Mouse (Mus musculus): ENCODE data around the gene Ttc12. TPM values are rescaled to one million over a fixed set of nuclear protein-coding genes. Genes with fewer than 3 reads are reported as not detected.
A peak's percentile ranks its signal among the peaks of the same experiment; 100 is the strongest.

Ttc12 gene
- polyA plus RNA-seq, 1 experiment from 2014 or later = 2.5 TPM

DNA sequence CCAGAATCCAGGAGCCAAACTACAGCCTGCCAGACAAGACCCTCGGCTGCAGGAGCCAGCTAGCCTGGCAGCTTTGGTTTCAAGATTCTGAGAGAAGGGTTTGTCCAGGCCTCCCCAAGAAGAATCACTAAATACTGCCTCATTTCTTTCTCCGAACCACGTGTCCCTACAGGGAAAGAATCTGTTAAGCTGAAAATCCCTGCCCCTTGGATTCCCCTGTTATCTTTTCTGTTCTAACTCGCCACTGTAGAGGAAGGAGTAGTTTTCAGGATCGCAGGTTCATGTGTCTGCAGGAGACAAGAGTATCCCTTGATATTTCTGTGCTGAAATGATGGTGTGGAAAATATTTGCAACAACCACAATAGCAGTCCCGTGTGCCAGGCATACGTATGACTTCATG, 2.2 kb upstream of the Ttc12 start:
- Histone ChIP-seq H3K9ac (no peak overlapping the region), H3K9me3 (no peaks in the 10 kb centered on the region), H3K4me2 (no peak overlapping the region), H3K4me3 (no peak overlapping the region), H3K27me3 (peaks cover 21% of the 10 kb centered on the region), H3K4me1 (replicated peaks) (peaks cover 18% of the 10 kb centered on the region), H3K36me3 (no peaks in the 10 kb centered on the region), H3K27ac (no peak overlapping the region)
- WGBS = 79% methylated on average over 7 of the region's 7 CpGs
- ATAC-seq (ENCODE audit: low FRiP score) = no peak

DNA sequence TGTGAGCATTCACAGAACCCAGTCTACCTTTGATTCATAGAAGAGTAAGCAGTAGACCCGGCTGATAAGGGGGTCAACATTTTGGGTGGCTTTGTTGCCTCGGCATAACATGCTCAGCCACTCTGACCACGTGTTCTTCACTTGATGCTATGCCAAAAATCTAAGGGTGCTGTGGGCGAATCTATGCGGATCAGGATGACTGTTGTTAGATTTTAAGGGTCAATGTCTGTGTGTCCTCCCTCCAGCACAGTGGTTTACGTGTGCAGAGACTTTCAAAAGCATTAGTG, 1.6 kb upstream of the Ttc12 start:
- WGBS = 87% methylated on average over 6 of the region's 6 CpGs
- Histone ChIP-seq H3K9me3 (no peaks in the 10 kb centered on the region), H3K4me3 (no peak overlapping the region), H3K9ac (no peak overlapping the region), H3K4me2 (no peak overlapping the region), H3K27ac (no peak overlapping the region), H3K27me3 (peaks cover 26% of the 10 kb centered on the region), H3K36me3 (no peaks in the 10 kb centered on the region), H3K4me1 (replicated peaks) (peaks cover 20% of the 10 kb centered on the region)
- ATAC-seq (ENCODE audit: low FRiP score) = no peak

GRCm38 (mm10) chr9:49486805-49487656, 1.0 kb upstream of the Ttc12 start:
- no peak overlapping the region for H3K4me3 ChIP-seq
- ATAC-seq (ENCODE audit: low FRiP score) = no peak
- H3K9me3 ChIP-seq = no peaks in the 10 kb centered on the region
- H3K4me1 ChIP-seq (replicated peaks) = peaks cover 20% of the 10 kb centered on the region
- WGBS = 65% methylated on average over 9 of the region's 9 CpGs
- H3K4me2 ChIP-seq = peak overlapping the region; percentile 72; the same call in 1 of the 2 replicates
- peaks cover 26% of the 10 kb centered on the region for H3K27me3 ChIP-seq
- no peaks in the 10 kb centered on the region for H3K36me3 ChIP-seq
- no peak overlapping the region for H3K9ac ChIP-seq
- H3K27ac ChIP-seq = no peak overlapping the region

- Histone ChIP-seq H3K27ac (no peak overlapping the region), H3K36me3 (no peaks in the 10 kb centered on the region), H3K27me3 (peaks cover 26% of the 10 kb centered on the region), H3K9me3 (no peaks in the 10 kb centered on the region), H3K4me2 (peak overlapping the region; percentile 72), H3K4me3 (peak overlapping the region; percentile 49), H3K4me1 (replicated peaks) (peaks cover 20% of the 10 kb centered on the region), H3K9ac (peak overlapping the region; percentile 68)
- peak; percentile 57 for ATAC-seq (ENCODE audit: low FRiP score)
- 3% methylated on average over 21 of the region's 21 CpGs for WGBS
Measured at GRCm38 (mm10) chr9:49485250-49485891, 654 bp downstream of the Ttc12 start.

- Histone ChIP-seq H3K4me1 (replicated peaks) (peaks cover 15% of the 10 kb centered on the region), H3K4me3 (no peak overlapping the region), H3K27me3 (peaks cover 17% of the 10 kb centered on the region), H3K9me3 (no peaks in the 10 kb centered on the region), H3K36me3 (no peaks in the 10 kb centered on the region), H3K27ac (no peak overlapping the region), H3K4me2 (peak overlapping the region; percentile 8; the same call in 1 of the 2 replicates), H3K9ac (no peak overlapping the region)
- ATAC-seq (ENCODE audit: low FRiP score) = no peak
- 33% methylated on average over 10 of the region's 10 CpGs for WGBS
Measured at GRCm38 (mm10) chr9:49483316-49483715, 2.7 kb downstream of the Ttc12 start.

GRCm38 (mm10) chr9:49472126-49472525, 13.9 kb downstream of the Ttc12 start:
- H3K4me1 ChIP-seq (replicated peaks) = 0 out of 2 replicates have a peak, but pooled peaks cover 3% of the 10 kb centered on the region
- H3K4me3 ChIP-seq = no peak overlapping the region
- 73% methylated on average over 11 of the region's 11 CpGs for WGBS
- no peaks in the 10 kb centered on the region for H3K27me3 ChIP-seq
- ATAC-seq (ENCODE audit: low FRiP score) = no peak
- no peak overlapping the region for H3K4me2 ChIP-seq
- no peaks in the 10 kb centered on the region for H3K9me3 ChIP-seq
- H3K36me3 ChIP-seq = no peaks in the 10 kb centered on the region
- H3K9ac ChIP-seq = no peak overlapping the region
- H3K27ac ChIP-seq = no peak overlapping the region

GRCm38 (mm10) chr9:49470946-49471345, 15.1 kb downstream of the Ttc12 start:
- Histone ChIP-seq H3K9me3 (no peaks in the 10 kb centered on the region), H3K4me2 (no peak overlapping the region), H3K9ac (no peak overlapping the region), H3K27me3 (no peaks in the 10 kb centered on the region), H3K4me3 (no peak overlapping the region), H3K36me3 (no peaks in the 10 kb centered on the region), H3K4me1 (replicated peaks) (0 out of 2 replicates have a peak, but pooled peaks cover 3% of the 10 kb centered on the region), H3K27ac (no peak overlapping the region)
- no peak for ATAC-seq (ENCODE audit: low FRiP score)
- WGBS = 84% methylated on average over 6 of the region's 6 CpGs

- H3K4me1 ChIP-seq (replicated peaks) = 0 out of 2 replicates have a peak, but pooled peaks cover 3% of the 10 kb centered on the region
- H3K9me3 ChIP-seq = no peaks in the 10 kb centered on the region
- H3K4me2 ChIP-seq = no peak overlapping the region
- H3K9ac ChIP-seq = no peak overlapping the region
- no peaks in the 10 kb centered on the region for H3K36me3 ChIP-seq
- no peak overlapping the region for H3K27ac ChIP-seq
- no peak for ATAC-seq (ENCODE audit: low FRiP score)
- H3K27me3 ChIP-seq = no peaks in the 10 kb centered on the region
- H3K4me3 ChIP-seq = no peak overlapping the region
- WGBS = 95% methylated on average over 19 of the region's 19 CpGs
Measured at GRCm38 (mm10) chr9:49470006-49470405, 16.0 kb downstream of the Ttc12 start.

GRCm38 (mm10) chr9:49456136-49456535, 29.9 kb downstream of the Ttc12 start:
- 90% methylated on average over 3 of the region's 3 CpGs for WGBS
- H3K4me1 ChIP-seq (replicated peaks) = no peaks in the 10 kb centered on the region
- H3K27me3 ChIP-seq = no peaks in the 10 kb centered on the region
- no peak overlapping the region for H3K27ac ChIP-seq
- no peaks in the 10 kb centered on the region for H3K9me3 ChIP-seq
- H3K36me3 ChIP-seq = no peaks in the 10 kb centered on the region
- H3K9ac ChIP-seq = no peak overlapping the region
- no peak for ATAC-seq (ENCODE audit: low FRiP score)
- H3K4me3 ChIP-seq = no peak overlapping the region
- H3K4me2 ChIP-seq = no peak overlapping the region

- ATAC-seq (ENCODE audit: low FRiP score) = no peak
- H3K9ac ChIP-seq = no peak overlapping the region
Measured at GRCm38 (mm10) chr9:49452396-49452795, 33.6 kb downstream of the Ttc12 start.

DNA sequence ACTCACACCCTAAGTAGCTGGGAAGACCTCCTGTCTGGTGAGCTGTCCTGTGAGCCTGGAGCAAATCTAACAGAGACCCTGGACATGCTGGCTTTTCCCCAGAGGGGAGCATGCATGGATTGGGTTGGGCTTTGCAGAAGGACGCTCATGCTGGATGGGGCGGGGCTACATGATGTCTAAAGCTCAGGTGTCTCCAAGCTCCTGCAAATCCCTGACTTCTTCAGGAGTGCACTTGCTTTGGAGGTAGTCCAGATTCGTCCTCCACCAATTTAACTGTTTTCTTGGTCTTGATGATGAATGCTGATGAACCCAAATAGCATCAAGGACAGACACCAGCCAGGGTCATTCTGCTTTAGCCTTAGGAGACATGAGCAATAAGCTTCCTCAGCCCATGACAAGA, 35.5 kb downstream of the Ttc12 start:
- WGBS = 88% methylated on average over 3 of the region's 3 CpGs
- Histone ChIP-seq H3K27me3 (no peaks in the 10 kb centered on the region), H3K27ac (no peak overlapping the region), H3K4me1 (replicated peaks) (no peaks in the 10 kb centered on the region), H3K4me3 (no peak overlapping the region), H3K9ac (no peak overlapping the region), H3K36me3 (no peaks in the 10 kb centered on the region), H3K9me3 (no peaks in the 10 kb centered on the region), H3K4me2 (no peak overlapping the region)
- no peak for ATAC-seq (ENCODE audit: low FRiP score)

More at GRCm38 (mm10) chr9:49452396-49452795, 33.6 kb downstream of the Ttc12 start:
- Histone ChIP-seq H3K36me3 (no peaks in the 10 kb centered on the region), H3K4me1 (replicated peaks) (no peaks in the 10 kb centered on the region), H3K27ac (no peak overlapping the region), H3K4me3 (no peak overlapping the region), H3K9me3 (no peaks in the 10 kb centered on the region), H3K4me2 (no peak overlapping the region), H3K27me3 (no peaks in the 10 kb centered on the region)
- 95% methylated on average over 1 of the region's 1 CpGs for WGBS

- H3K27me3 ChIP-seq = no peaks in the 10 kb centered on the region
- no peaks in the 10 kb centered on the region for H3K9me3 ChIP-seq
- H3K36me3 ChIP-seq = no peaks in the 10 kb centered on the region
- ATAC-seq (ENCODE audit: low FRiP score) = no peak
- no peak overlapping the region for H3K9ac ChIP-seq
- H3K4me2 ChIP-seq = no peak overlapping the region
- no peaks in the 10 kb centered on the region for H3K4me1 ChIP-seq (replicated peaks)
- no peak overlapping the region for H3K4me3 ChIP-seq
- H3K27ac ChIP-seq = no peak overlapping the region
- WGBS = 78% methylated on average over 3 of the region's 3 CpGs
Measured at GRCm38 (mm10) chr9:49442621-49443020, 43.4 kb downstream of the Ttc12 start.

DNA sequence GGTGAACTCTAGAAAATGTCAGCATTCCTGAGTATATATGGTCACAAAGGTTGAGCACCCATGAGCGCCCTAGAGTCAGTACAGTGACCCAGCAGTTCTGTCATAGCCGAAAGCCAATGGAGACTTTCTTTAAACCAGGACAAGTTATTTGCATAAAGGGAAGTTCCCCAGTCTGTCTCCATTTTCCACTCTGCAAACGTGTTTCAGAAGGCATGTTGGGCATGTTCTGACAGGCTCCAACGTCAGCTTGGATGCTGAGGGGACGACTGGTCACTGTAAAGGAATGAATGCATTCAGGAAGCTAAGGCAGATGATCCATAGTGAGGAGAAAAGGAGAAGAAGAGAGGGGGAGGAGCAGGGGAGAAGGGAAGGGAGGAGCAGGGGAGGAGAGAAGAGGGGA, 58.5 kb downstream of the Ttc12 start:
- 81% methylated on average over 5 of the region's 5 CpGs for WGBS
- ATAC-seq (ENCODE audit: low FRiP score) = no peak

More for the DNA sequence above, 58.5 kb downstream of the Ttc12 start:
- Histone ChIP-seq H3K9ac (no peak overlapping the region), H3K36me3 (no peaks in the 10 kb centered on the region), H3K9me3 (no peaks in the 10 kb centered on the region), H3K27ac (no peak overlapping the region), H3K4me3 (no peak overlapping the region), H3K4me2 (no peak overlapping the region), H3K4me1 (replicated peaks) (no peaks in the 10 kb centered on the region), H3K27me3 (no peaks in the 10 kb centered on the region)

Measured in hindbrain, embryonic 13.5 days (tissue).